Mouse (Mus musculus) midbrain, embryonic 13.5 days (tissue): Measurements from ENCODE around the gene Crybb2. TPM values are rescaled to one million over a fixed set of nuclear protein-coding genes. Genes with fewer than 3 reads are reported as not detected.

Source experiments
- ATAC-seq: fragments of 200-750 bp; cut with Nextera tagmentation; 2 replicates; pipeline ENCODE4 v1.8.0; 2017; ENCODE audit warnings: mild to moderate bottlenecking, moderate TSS enrichment, moderate library complexity
- H3K27ac ChIP-seq: fragments of 300-500 bp; sonication (generic); 2 replicates; pipeline ENCODE4 v1.5.1; 2015; ENCODE audit warnings: inconsistent platforms, mild to moderate bottlenecking, moderate library complexity
- H3K27me3 ChIP-seq: fragments of 300-500 bp; sonication (generic); 2 replicates; pipeline ENCODE4 v1.6.1; 2015; ENCODE audit warnings: mild to moderate bottlenecking, inconsistent platforms
- H3K36me3 ChIP-seq: fragments of 300-500 bp; sonication (generic); 2 replicates; pipeline ENCODE4 v1.6.1; 2015; ENCODE audit warnings: mild to moderate bottlenecking, inconsistent platforms
- H3K4me1 ChIP-seq: fragments of 300-500 bp; sonication (generic); replicated peaks from 2 replicates; pipeline ENCODE4 v1.6.1; 2015; ENCODE audit warnings: inconsistent platforms
- H3K4me2 ChIP-seq: fragments of 300-500 bp; sonication (generic); replicated peaks from 2 replicates; pipeline ENCODE4 v1.6.1; 2015; ENCODE audit warnings: moderate library complexity, mild to moderate bottlenecking, inconsistent platforms
- H3K4me3 ChIP-seq: fragments of 300-500 bp; sonication (generic); replicated peaks from 2 replicates; pipeline ENCODE4 v1.5.1; 2015; ENCODE audit warnings: mild to moderate bottlenecking, inconsistent platforms
- H3K9ac ChIP-seq: fragments of 300-500 bp; sonication (generic); replicated peaks from 2 replicates; pipeline ENCODE4 v1.6.1; 2015; ENCODE audit warnings: mild to moderate bottlenecking, inconsistent platforms
- H3K9me3 ChIP-seq: fragments of 300-500 bp; sonication (generic); 2 replicates; pipeline ENCODE4 v1.6.1; 2016; ENCODE audit warnings: mild to moderate bottlenecking, inconsistent platforms
- WGBS: fragments of 180-500 bp; shearing (Covaris S2); methylation state at CpG from one replicate; pipeline ENCODE4 v1.1.7; 2015; 5-methylcytosine and 5-hydroxymethylcytosine counted together
- polyA plus RNA-seq: library from polyadenylated mRNA; unstranded; fragments of >200 nt; fragmentation: Nextera tagmentation; extraction: Ambion mirVana; gene quantifications from 2 replicates; pipeline ENCODE4 v1.2.1, GENCODE M21; 2015

Crybb2 gene
- polyA plus RNA-seq, 1 experiment from 2014 or later: not detected

DNA sequence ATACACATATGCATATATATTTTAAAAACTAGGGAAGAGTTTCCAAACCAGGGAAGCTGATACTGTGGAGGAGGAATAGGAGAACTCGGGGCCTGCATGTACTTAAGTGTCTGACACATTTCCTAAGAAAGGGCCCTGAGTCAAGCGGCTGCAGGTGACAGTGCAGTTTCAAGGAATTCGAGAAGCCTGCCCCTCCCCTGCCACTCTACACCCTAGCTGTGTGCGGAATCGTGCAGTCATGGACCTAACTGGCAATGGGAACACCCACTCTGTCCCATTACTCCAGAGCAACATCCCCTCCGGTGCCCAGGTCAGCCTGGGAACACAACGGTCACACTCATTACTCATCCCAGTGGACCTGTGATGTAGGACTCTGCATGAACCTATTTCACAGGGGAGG, 36.7 kb upstream of the Crybb2 start:
- Histone ChIP-seq H3K4me3 (no peak overlapping the region), H3K27ac (no peak overlapping the region), H3K4me1 (peaks cover 23% of the 10 kb centered on the region), H3K9me3 (no peaks in the 10 kb centered on the region), H3K36me3 (no peaks in the 10 kb centered on the region), H3K9ac (0 out of 2 replicates have a peak overlapping the region, but pooled peaks have one; percentile 10), H3K4me2 (no peak overlapping the region), H3K27me3 (no peaks in the 10 kb centered on the region)
- 89% methylated on average over 7 of the region's 7 CpGs for WGBS
- no peak for ATAC-seq

DNA sequence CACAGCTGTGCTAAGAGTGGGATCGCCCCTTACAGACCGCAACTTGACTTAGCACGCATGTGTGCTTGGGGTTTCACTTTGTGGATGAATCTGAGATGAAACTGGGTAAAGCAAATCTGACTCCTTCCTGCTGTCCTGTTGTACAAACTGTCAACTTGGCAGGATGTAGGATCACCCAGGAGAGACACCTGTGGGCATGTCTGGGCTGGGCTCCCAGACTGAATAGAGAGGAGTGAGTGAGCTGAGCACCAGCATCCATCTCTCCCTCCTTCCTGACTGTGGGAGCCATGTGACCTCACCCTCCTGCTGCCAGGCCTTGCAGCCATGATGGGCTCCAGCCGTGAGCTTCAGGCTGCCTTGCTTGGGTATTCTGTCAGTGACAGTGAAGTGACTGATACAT, 35.6 kb upstream of the Crybb2 start:
- no peak for ATAC-seq
- no peaks in the 10 kb centered on the region for H3K9me3 ChIP-seq
- H3K4me3 ChIP-seq: no peak overlapping the region
- H3K9ac ChIP-seq: no peak overlapping the region
- no peak overlapping the region for H3K27ac ChIP-seq
- H3K4me2 ChIP-seq: no peak overlapping the region
- H3K4me1 ChIP-seq: peaks cover 14% of the 10 kb centered on the region
- 96% methylated on average over 4 of the region's 4 CpGs for WGBS
- H3K36me3 ChIP-seq: no peaks in the 10 kb centered on the region
- no peaks in the 10 kb centered on the region for H3K27me3 ChIP-seq

- H3K9me3 ChIP-seq: no peaks in the 10 kb centered on the region
- H3K4me2 ChIP-seq: no peak overlapping the region
- H3K4me1 ChIP-seq: peaks cover 14% of the 10 kb centered on the region
- no peaks in the 10 kb centered on the region for H3K36me3 ChIP-seq
- no peak overlapping the region for H3K9ac ChIP-seq
- no peaks in the 10 kb centered on the region for H3K27me3 ChIP-seq
- ATAC-seq: no peak
- H3K27ac ChIP-seq: no peak overlapping the region
- WGBS: 84% methylated on average over 9 of the region's 9 CpGs
- no peak overlapping the region for H3K4me3 ChIP-seq
These were observed 35.1 kb upstream of the Crybb2 start for GRCm38 (mm10) chr5:113105035-113105434.

DNA sequence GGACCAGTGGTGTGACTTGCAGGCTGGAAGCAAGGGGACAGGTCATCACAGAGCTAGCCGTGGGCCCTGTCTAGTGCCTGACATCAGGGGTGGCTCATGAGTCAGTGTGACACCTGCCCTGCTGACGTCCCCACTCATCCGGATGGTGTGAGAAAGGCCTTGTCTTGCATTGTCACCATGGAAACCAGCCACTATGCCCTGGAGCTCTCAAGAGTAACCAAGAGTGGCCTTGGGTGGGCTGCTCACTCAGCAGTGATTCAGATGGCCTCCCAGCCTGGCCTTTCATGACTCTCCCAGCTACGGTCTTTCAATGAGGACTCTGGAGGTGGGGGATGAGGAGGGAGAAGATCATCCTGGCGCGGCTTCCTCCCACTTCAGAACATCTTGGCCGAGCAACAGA, 32.5 kb upstream of the Crybb2 start:
- no peaks in the 10 kb centered on the region for H3K9me3 ChIP-seq
- H3K36me3 ChIP-seq: no peaks in the 10 kb centered on the region
- no peak overlapping the region for H3K4me3 ChIP-seq
- H3K27me3 ChIP-seq: no peaks in the 10 kb centered on the region
- H3K4me2 ChIP-seq: no peak overlapping the region
- peak; percentile 40 for ATAC-seq
- H3K27ac ChIP-seq: 0 out of 2 replicates have a peak overlapping the region, but pooled peaks have one; percentile 30
- 16% methylated on average over 7 of the region's 7 CpGs for WGBS
- peaks cover 11% of the 10 kb centered on the region for H3K4me1 ChIP-seq
- H3K9ac ChIP-seq: no peak overlapping the region

DNA sequence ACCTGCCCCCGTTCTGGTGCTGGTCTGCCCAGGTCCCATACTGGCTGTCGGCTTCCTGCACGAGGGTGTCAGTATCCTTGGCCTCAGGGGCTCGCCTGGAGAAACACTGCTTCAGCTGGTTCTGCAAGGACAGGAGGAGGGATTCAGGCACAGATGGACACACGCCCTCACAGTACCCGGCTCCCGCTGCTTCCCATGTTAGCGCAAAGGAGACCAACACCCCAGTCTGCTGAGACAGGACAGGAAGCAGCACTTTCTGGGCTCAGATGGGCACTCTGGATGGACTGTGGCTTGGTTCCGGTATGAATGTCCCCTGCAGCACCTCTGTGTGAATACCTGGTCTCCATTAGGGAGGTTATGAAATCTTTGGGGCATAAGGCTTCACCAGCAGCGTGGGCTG, 31.5 kb upstream of the Crybb2 start:
- Histone ChIP-seq H3K27ac (no peak overlapping the region), H3K36me3 (no peaks in the 10 kb centered on the region), H3K4me1 (peaks cover 11% of the 10 kb centered on the region), H3K4me2 (no peak overlapping the region), H3K9ac (no peak overlapping the region), H3K27me3 (no peaks in the 10 kb centered on the region), H3K9me3 (no peaks in the 10 kb centered on the region), H3K4me3 (no peak overlapping the region)
- no peak for ATAC-seq
- WGBS: 85% methylated on average over 10 of the region's 10 CpGs

DNA sequence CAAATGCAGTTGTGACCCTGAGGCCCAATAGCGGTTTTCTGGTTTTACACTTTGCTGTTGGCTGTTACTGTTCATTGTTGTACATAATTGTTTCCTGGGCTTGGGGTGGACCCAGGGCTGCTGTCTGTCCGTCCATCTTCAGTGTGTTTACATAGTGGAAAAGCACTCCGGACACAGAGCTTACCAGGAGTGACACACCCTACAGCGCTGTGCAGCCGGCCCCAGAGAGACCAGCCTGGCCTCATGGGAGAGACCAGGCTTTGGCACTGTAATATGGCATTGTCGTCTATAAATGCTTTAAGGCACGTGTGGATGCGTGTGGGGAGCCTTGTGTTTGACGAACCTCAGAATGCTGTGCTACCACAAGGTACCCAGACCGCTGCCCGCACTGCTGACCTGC, 30.5 kb upstream of the Crybb2 start:
- Histone ChIP-seq H3K4me2 (no peak overlapping the region), H3K36me3 (no peaks in the 10 kb centered on the region), H3K27ac (no peak overlapping the region), H3K4me1 (peaks cover 11% of the 10 kb centered on the region), H3K27me3 (no peaks in the 10 kb centered on the region), H3K4me3 (no peak overlapping the region), H3K9ac (no peak overlapping the region), H3K9me3 (no peaks in the 10 kb centered on the region)
- 90% methylated on average over 11 of the region's 11 CpGs for WGBS
- no peak for ATAC-seq

DNA sequence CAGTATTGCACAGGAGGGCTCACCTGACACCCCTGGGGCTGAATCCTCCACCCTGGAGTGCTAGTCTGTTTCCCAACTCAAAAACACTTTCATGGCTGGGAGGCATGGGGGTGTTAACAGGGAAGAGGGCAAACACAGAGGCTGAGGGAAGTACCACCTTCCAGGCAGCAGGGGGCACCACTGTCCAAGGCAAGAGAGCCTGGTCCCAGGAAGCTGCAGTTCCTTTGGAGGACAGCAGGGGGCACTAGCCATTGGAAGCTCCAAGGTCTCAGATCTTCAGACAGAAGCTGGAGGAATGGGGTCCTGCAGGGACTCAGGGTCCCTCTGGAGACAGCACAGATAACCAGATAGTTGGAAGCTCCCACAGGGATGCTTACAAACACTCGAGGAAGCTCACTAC, 29.6 kb upstream of the Crybb2 start:
- 27% methylated on average over 1 of the region's 1 CpGs for WGBS
- H3K4me3 ChIP-seq: no peak overlapping the region
- peak; percentile 67 for ATAC-seq
- H3K4me2 ChIP-seq: no peak overlapping the region
- peaks cover 11% of the 10 kb centered on the region for H3K4me1 ChIP-seq
- H3K27ac ChIP-seq: no peak overlapping the region
- no peaks in the 10 kb centered on the region for H3K9me3 ChIP-seq
- H3K9ac ChIP-seq: no peak overlapping the region
- no peaks in the 10 kb centered on the region for H3K36me3 ChIP-seq
- H3K27me3 ChIP-seq: no peaks in the 10 kb centered on the region

GRCm38 (mm10) chr5:113097551-113097950, 27.6 kb upstream of the Crybb2 start:
- peaks cover 4% of the 10 kb centered on the region for H3K4me1 ChIP-seq
- H3K4me3 ChIP-seq: no peak overlapping the region
- no peak for ATAC-seq
- H3K4me2 ChIP-seq: no peak overlapping the region
- H3K9me3 ChIP-seq: no peaks in the 10 kb centered on the region
- H3K27me3 ChIP-seq: no peaks in the 10 kb centered on the region
- no peak overlapping the region for H3K27ac ChIP-seq
- no peaks in the 10 kb centered on the region for H3K36me3 ChIP-seq
- 89% methylated on average over 17 of the region's 17 CpGs for WGBS
- no peak overlapping the region for H3K9ac ChIP-seq

DNA sequence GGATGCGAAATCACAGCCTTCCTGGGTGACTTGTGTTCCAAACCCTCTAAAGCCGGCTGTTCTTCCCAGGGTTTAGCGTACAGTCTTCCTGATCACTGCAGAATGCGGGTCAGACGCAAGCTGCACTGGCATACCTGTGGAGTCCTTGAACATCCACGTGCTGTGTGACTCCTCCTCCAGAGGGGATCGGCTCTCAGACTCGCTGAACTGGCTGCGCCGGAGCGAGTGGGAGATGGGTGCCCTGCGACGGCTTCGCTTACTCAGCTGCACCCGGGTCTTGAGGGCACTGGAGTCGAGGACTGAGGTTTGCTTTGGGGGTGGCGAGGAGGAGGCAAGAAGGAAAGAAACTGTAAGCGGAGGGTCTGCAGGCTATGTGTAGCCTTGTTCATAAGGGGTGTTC, 25.5 kb upstream of the Crybb2 start:
- H3K27ac ChIP-seq: no peak overlapping the region
- no peak overlapping the region for H3K9ac ChIP-seq
- WGBS: 92% methylated on average over 18 of the region's 18 CpGs
- no peak for ATAC-seq
- no peaks in the 10 kb centered on the region for H3K4me1 ChIP-seq
- H3K27me3 ChIP-seq: no peaks in the 10 kb centered on the region
- no peak overlapping the region for H3K4me2 ChIP-seq
- no peak overlapping the region for H3K4me3 ChIP-seq
- no peaks in the 10 kb centered on the region for H3K36me3 ChIP-seq
- no peaks in the 10 kb centered on the region for H3K9me3 ChIP-seq

- Histone ChIP-seq H3K27ac (no peak overlapping the region), H3K4me3 (no peak overlapping the region), H3K4me2 (no peak overlapping the region), H3K4me1 (no peaks in the 10 kb centered on the region), H3K9ac (no peak overlapping the region), H3K27me3 (no peaks in the 10 kb centered on the region), H3K36me3 (no peaks in the 10 kb centered on the region), H3K9me3 (no peaks in the 10 kb centered on the region)
- ATAC-seq: no peak
- 89% methylated on average over 7 of the region's 7 CpGs for WGBS
These were observed 22.5 kb upstream of the Crybb2 start for GRCm38 (mm10) chr5:113092406-113092805.

DNA sequence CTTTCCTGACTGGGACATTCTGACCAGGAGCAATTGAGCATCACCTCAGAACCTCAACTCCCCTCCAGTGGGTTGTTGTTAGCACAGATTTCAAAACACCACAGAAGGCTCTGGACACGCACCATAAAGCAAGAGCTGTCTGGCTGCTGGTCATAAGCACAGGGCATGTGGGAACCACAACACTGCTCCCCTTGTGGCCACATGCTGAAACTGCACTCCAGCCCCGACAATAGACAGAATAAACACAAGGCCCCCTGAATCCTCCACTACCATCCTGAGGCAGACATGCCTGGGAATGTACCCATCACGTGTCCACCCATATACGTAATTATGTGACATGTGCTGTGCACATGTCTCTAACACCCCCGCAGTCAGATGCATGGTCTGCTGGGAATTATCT, 21.2 kb upstream of the Crybb2 start:
- peak; percentile 46 for ATAC-seq
- WGBS: 61% methylated on average over 5 of the region's 5 CpGs
- no peak overlapping the region for H3K9ac ChIP-seq
- H3K36me3 ChIP-seq: no peaks in the 10 kb centered on the region
- no peak overlapping the region for H3K27ac ChIP-seq
- peaks cover 7% of the 10 kb centered on the region; the same call in 1 of the 2 replicates for H3K4me1 ChIP-seq
- no peaks in the 10 kb centered on the region for H3K27me3 ChIP-seq
- H3K9me3 ChIP-seq: no peaks in the 10 kb centered on the region
- H3K4me3 ChIP-seq: no peak overlapping the region
- no peak overlapping the region for H3K4me2 ChIP-seq

- peaks cover 7% of the 10 kb centered on the region; the same call in 1 of the 2 replicates for H3K4me1 ChIP-seq
- H3K4me2 ChIP-seq: no peak overlapping the region
- H3K27me3 ChIP-seq: no peaks in the 10 kb centered on the region
- H3K4me3 ChIP-seq: no peak overlapping the region
- no peak overlapping the region for H3K27ac ChIP-seq
- peak; percentile 32; the same call in 1 of the 2 replicates for ATAC-seq
- WGBS: 95% methylated on average over 11 of the region's 11 CpGs
- H3K9me3 ChIP-seq: no peaks in the 10 kb centered on the region
- no peaks in the 10 kb centered on the region for H3K36me3 ChIP-seq
- no peak overlapping the region for H3K9ac ChIP-seq
These were observed 20.8 kb upstream of the Crybb2 start for GRCm38 (mm10) chr5:113090750-113091149.

GRCm38 (mm10) chr5:113090077-113090690, 20.3 kb upstream of the Crybb2 start:
- no peaks in the 10 kb centered on the region for H3K36me3 ChIP-seq
- WGBS: 92% methylated on average over 24 of the region's 24 CpGs
- peaks cover 7% of the 10 kb centered on the region; the same call in 1 of the 2 replicates for H3K4me1 ChIP-seq
- no peaks in the 10 kb centered on the region for H3K9me3 ChIP-seq
- H3K4me3 ChIP-seq: no peak overlapping the region
- ATAC-seq: no peak
- H3K27ac ChIP-seq: no peak overlapping the region
- H3K27me3 ChIP-seq: no peaks in the 10 kb centered on the region
- H3K9ac ChIP-seq: no peak overlapping the region
- H3K4me2 ChIP-seq: no peak overlapping the region
